Mouse (Mus musculus) heart, postnatal 10 days (tissue): ENCODE results near the gene Art3. TPM values are rescaled to one million over a fixed set of nuclear protein-coding genes. Genes with fewer than 3 reads are reported as not detected.

Source experiments
- DNase-seq, 2 experiments: peaks; one replicate each; pipeline ENCODE4 v3.0.0; 2021
- intact Hi-C: fragments of 180-260 bp; cut with DNase I; formaldehyde crosslinking; loops from one replicate; pipeline ENCODE4 v1.15.1; 2025
- total RNA-seq, 2 experiments: library from RNA; stranded (reverse); gene quantifications; 2 replicates each; pipeline ENCODE4 v1.2.3; 2021

Gene Art3
- total RNA-seq, 2 experiments from 2014 or later = 369 to 606 TPM

- no peak for DNase-seq
- intact Hi-C loops = no loop called here
These were observed 43.1 kb downstream of the Art3 start for GRCm38 (mm10) chr5:92374721-92375142.

GRCm38 (mm10) chr5:92375368-92375767 is 43.7 kb downstream of the Art3 start:
- DNase-seq = no peak

GRCm38 (mm10) chr5:92376795-92377405 is 45.3 kb downstream of the Art3 start:
- intact Hi-C loops = loop anchor here (1.0 kb wide), 1 partner anchor 63 kb away; no protein-coding TSS in a partner anchor
- DNase-seq = no peak

More at GRCm38 (mm10) chr5:92375368-92375767, 43.7 kb downstream of the Art3 start:
- intact Hi-C loops = no loop called here

GRCm38 (mm10) chr5:92381550-92382348 is 50.1 kb downstream of the Art3 start:
- intact Hi-C loops = loop anchor here (1.0 to 2.0 kb wide), 2 partner anchors 17 to 69 kb away; no protein-coding TSS in a partner anchor
- DNase-seq = peak; percentile 85 to 90

- intact Hi-C loops = loop anchor here (2.0 kb wide), 1 partner anchor 16 kb away; no protein-coding TSS in a partner anchor
- no peak for DNase-seq
These were observed 50.7 kb downstream of the Art3 start for GRCm38 (mm10) chr5:92382349-92382679.

GRCm38 (mm10) chr5:92383747-92384146 is 52.1 kb downstream of the Art3 start:
- intact Hi-C loops = loop anchor here (2.0 kb wide), 1 partner anchor 15 kb away; no protein-coding TSS in a partner anchor
- DNase-seq = no peak

GRCm38 (mm10) chr5:92384855-92385254 is 53.2 kb downstream of the Art3 start:
- DNase-seq = no peak
- intact Hi-C loops = no loop called here

GRCm38 (mm10) chr5:92386102-92386501 is 54.5 kb downstream of the Art3 start:
- peak; percentile 58 to 62 for DNase-seq

GRCm38 (mm10) chr5:92386643-92387042 is 55.0 kb downstream of the Art3 start:
- DNase-seq = peak; percentile 78 to 80
- intact Hi-C loops = no loop called here

More at GRCm38 (mm10) chr5:92386102-92386501, 54.5 kb downstream of the Art3 start:
- intact Hi-C loops = no loop called here

- peak; percentile 87 to 89 for DNase-seq
- intact Hi-C loops = no loop called here
These were observed 55.8 kb downstream of the Art3 start for GRCm38 (mm10) chr5:92387433-92387832.

- intact Hi-C loops = loop anchor here (10.0 kb wide), 1 partner anchor 255 kb away; the partner anchor contains the start of gene Uso1
- DNase-seq = no peak
These were observed 58.4 kb downstream of the Art3 start for GRCm38 (mm10) chr5:92389977-92390376.

GRCm38 (mm10) chr5:92390615-92391014 is 59.0 kb downstream of the Art3 start:
- intact Hi-C loops = loop anchor here (10.0 kb wide), 1 partner anchor 256 kb away; the partner anchor contains the start of gene Uso1
- DNase-seq = peak; percentile 61 to 78

GRCm38 (mm10) chr5:92392542-92392941 is 60.9 kb downstream of the Art3 start:
- intact Hi-C loops = loop anchor here (10.0 kb wide), 1 partner anchor 258 kb away; the partner anchor contains the start of gene Uso1
- no peak for DNase-seq

- DNase-seq = no peak
- intact Hi-C loops = loop anchor here (10.0 kb wide), 1 partner anchor 259 kb away; the partner anchor contains the start of gene Uso1
These were observed 62.2 kb downstream of the Art3 start for GRCm38 (mm10) chr5:92393863-92394262.

- intact Hi-C loops = loop anchor here (10.0 kb wide), 1 partner anchor 261 kb away; the partner anchor contains the start of gene Uso1
- DNase-seq = no peak
These were observed 64.1 kb downstream of the Art3 start for GRCm38 (mm10) chr5:92395764-92396163.

- intact Hi-C loops = loop anchor here (10.0 kb wide), 1 partner anchor 262 kb away; the partner anchor contains the start of gene Uso1
- no peak for DNase-seq
These were observed 64.8 kb downstream of the Art3 start for GRCm38 (mm10) chr5:92396476-92396875.

GRCm38 (mm10) chr5:92398153-92398552 is 66.5 kb downstream of the Art3 start:
- DNase-seq = peak; percentile 88 to 91
- intact Hi-C loops = loop anchor here (2.0 to 10.0 kb wide), 2 partner anchors 15 to 263 kb away; partner anchors contain the start of gene Uso1

- DNase-seq = no peak
- intact Hi-C loops = no loop called here
These were observed 71.2 kb downstream of the Art3 start for GRCm38 (mm10) chr5:92402816-92403215.

- intact Hi-C loops = no loop called here
- DNase-seq = no peak
These were observed 72.2 kb downstream of the Art3 start for GRCm38 (mm10) chr5:92403562-92404399.

GRCm38 (mm10) chr5:92404400-92404678 is 72.7 kb downstream of the Art3 start:
- intact Hi-C loops = no loop called here

More at GRCm38 (mm10) chr5:92404400-92404678, 72.7 kb downstream of the Art3 start:
- DNase-seq = no peak
